Comparison of ENCODE assay signal across 12 mouse cellular contexts in the genomic region with DNA sequence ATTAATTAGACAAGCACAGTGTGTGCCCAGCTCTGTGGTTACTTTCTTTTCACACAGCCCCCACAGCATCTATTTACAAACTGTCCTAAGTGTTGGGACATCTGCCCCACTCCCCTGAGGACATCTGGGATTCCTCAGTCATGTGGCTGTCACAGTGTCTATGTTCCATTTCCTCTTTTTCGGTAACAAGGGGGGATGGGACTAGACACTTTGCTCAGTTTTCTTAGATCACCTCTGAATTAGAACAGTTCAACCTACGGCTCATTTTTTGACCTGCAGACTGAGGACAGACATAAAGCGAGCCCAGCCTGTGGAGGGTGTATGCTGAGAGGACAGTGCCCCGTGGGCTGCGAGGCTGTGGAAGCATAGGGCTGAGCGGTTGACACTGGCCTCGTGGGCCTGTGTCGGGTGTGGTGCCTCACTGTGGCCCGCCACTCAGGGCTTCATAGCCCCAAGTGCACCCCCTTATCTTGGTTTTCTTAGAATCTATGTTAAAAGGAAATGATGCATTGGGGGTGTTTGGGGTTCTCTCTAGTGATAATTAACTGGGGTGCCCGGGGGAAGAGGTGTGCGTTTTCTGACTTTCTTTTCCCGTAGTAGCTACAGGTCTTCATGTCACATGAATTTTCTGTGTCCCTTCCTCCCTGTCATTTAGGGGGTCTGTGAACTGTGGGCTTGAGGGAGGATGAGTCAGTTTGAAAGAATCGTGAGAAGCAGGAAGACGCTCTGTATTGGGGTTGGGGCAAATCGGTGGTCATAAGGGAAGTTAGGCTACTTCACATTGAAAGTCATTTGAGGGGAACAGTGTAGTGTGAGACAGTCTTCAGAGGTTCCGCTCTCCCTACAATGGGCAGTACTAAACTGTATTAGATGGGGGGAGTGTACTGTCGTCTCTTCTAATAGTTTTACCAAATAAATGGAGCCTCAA. TPM values are rescaled to one million over a fixed set of nuclear protein-coding genes. Genes with fewer than 3 reads are reported as not detected.
A peak's percentile ranks its signal among the peaks of the same experiment; 100 is the strongest.
DNase-seq lines count a peak whose midpoint lies in the region; ATAC-seq and TF ChIP-seq lines count a peak whose summit lies in the region.
"Had no signal": no experiment of that assay in that cellular context is flagged by ENCODE, and none has a peak within 500 bp of the region (broad histone marks: within the 10 kb centered on the region; RNA-seq: fewer than 3 reads in every experiment).

No protein-coding gene starts in this region.

- TF ChIP-seq RAD21 in MEL (IDR thresholded peaks at IDR 0.05; ENCODE audit: low read depth, low read length) = no peak

- WGBS in forebrain, embryonic 15.5 days = 92% methylated on average over 17 of the region's 17 CpGs

- H3K4me2 ChIP-seq in forebrain, embryonic 15.5 days (replicated peaks) = no peak overlapping the region
- H3K4me2 ChIP-seq: midbrain, embryonic 11.5 days had no signal

- H3K9ac ChIP-seq in MEL (ENCODE audit: control insufficient read depth, low read depth, low read length, poor library complexity, severe bottlenecking) = peak overlapping the region; percentile 81
- no peak overlapping the region for H3K9ac ChIP-seq in forebrain, embryonic 15.5 days (replicated peaks)

- DNase-seq in layer of hippocampus, adult 2 months (ENCODE audit: low spot score in 2 of 2) = no peak
- no peak for DNase-seq in layer of hippocampus, postnatal 36 days
- DNase-seq in MEL (ENCODE audit: low read depth, low spot score) = peak; percentile 87
- DNase-seq in c-Kit-positive CD71-positive TER-119-negative erythroid progenitor cells, embryonic 14.5 days (ENCODE audit: low read depth) = peak; percentile 57
- DNase-seq in ovary, postnatal 36 days (ENCODE audit: low spot score) = no peak
- no peak for DNase-seq in ovary, postnatal 14 days (ENCODE audit: low spot score)
- DNase-seq: cerebellum, adult 2 months; right cerebral cortex, adult 18-20 months had no signal

- ATAC-seq in megakaryocyte, adult 5-6 weeks (ENCODE audit: poor library complexity, severe bottlenecking) = peak; percentile 83
- ATAC-seq in forebrain, embryonic 15.5 days (replicated peaks) = no peak

- H3K27me3 ChIP-seq in MEL (ENCODE audit: control insufficient read depth in 1 of 2, insufficient read depth in 2 of 2, low read length in 2 of 2) = no peaks in the 10 kb centered on the region
- no peaks in the 10 kb centered on the region for H3K27me3 ChIP-seq in forebrain, embryonic 15.5 days

- H3K9me3 ChIP-seq in MEL (replicated peaks; ENCODE audit: insufficient read depth, low read length) = no peaks in the 10 kb centered on the region
- H3K9me3 ChIP-seq in forebrain, embryonic 15.5 days = no peaks in the 10 kb centered on the region

- peak; percentile 59 to 62 for TF ChIP-seq POLR2A in MEL (IDR thresholded peaks at IDR 0.05; ENCODE audit: control insufficient read depth in 1 of 2, insufficient read depth in 1 of 2, low read depth in 1 of 2, low read length in 2 of 2, poor library complexity in 1 of 2)

- no peak overlapping the region for H3K4me3 ChIP-seq in layer of hippocampus, adult 2 months
- H3K4me3 ChIP-seq in MEL (ENCODE audit: control insufficient read depth in 1 of 2, insufficient read depth in 1 of 2, low read depth in 2 of 2, low read length in 2 of 2) = peak overlapping the region; percentile 21 to 39
- H3K4me3 ChIP-seq in forebrain, embryonic 15.5 days = no peak overlapping the region
- H3K4me3 ChIP-seq: hindbrain, embryonic 10.5 days had no signal

- peaks cover 5 to 24% of the 10 kb centered on the region in 2 experiments; a peak in 2 of 4 replicates for H3K4me1 ChIP-seq in MEL (ENCODE audit: control insufficient read depth in 1 of 2, insufficient read depth in 2 of 2, low read length in 2 of 2)
- H3K4me1 ChIP-seq in forebrain, embryonic 15.5 days = no peaks in the 10 kb centered on the region

- peak; percentile 57 to 78 for TF ChIP-seq EP300 in MEL (IDR thresholded peaks at IDR 0.05; ENCODE audit: low read depth in 1 of 2, low read length in 2 of 2)

- H3K79me2 ChIP-seq in MEL (ENCODE audit: control insufficient read depth, insufficient read depth, low read length, poor library complexity) = no peaks in the 10 kb centered on the region; the same call in 1 of the 2 replicates

- H3K27ac ChIP-seq in layer of hippocampus, adult 2 months = peak overlapping the region; percentile 43; the same call in 1 of the 2 replicates
- peak overlapping the region; percentile 99 for H3K27ac ChIP-seq in MEL (ENCODE audit: control insufficient read depth, low read depth, low read length)
- no peak overlapping the region for H3K27ac ChIP-seq in forebrain, embryonic 15.5 days (replicated peaks)
- H3K27ac ChIP-seq: hindbrain, embryonic 10.5 days had no signal

- H3K36me3 ChIP-seq in MEL (ENCODE audit: control insufficient read depth in 1 of 2, insufficient read depth in 2 of 2, low read length in 2 of 2) = peaks cover 6 to 18% of the 10 kb centered on the region in 2 experiments
- peaks cover 73% of the 10 kb centered on the region for H3K36me3 ChIP-seq in forebrain, embryonic 15.5 days

- TF ChIP-seq CTCF in layer of hippocampus, adult 2 months (conservative IDR thresholded peaks at IDR 0.05) = no peak
- no peak for TF ChIP-seq CTCF in MEL (IDR thresholded peaks at IDR 0.05 in 2 of 3, conservative IDR thresholded peaks at IDR 0.05 in 1 of 3; ENCODE audit: control insufficient read depth in 1 of 3, insufficient read depth in 1 of 3, low read depth in 2 of 3, low read length in 3 of 3, poor library complexity in 1 of 3, severe bottlenecking in 1 of 3)

TF ChIP-seq in MEL, 35 proteins besides CTCF, POLR2A, EP300 and RAD21 (continues in another document):
- TF ChIP-seq SIN3A (IDR thresholded peaks at IDR 0.05; ENCODE audit: low read length) (peak; percentile 90), BHLHE40 (IDR thresholded peaks at IDR 0.05; ENCODE audit: borderline replicate concordance, low read depth, low read length) (peak; percentile 41; the same call in 1 of the 2 replicates), ELF1 (IDR thresholded peaks at IDR 0.05; ENCODE audit: low read depth, low read length) (no peak), ZMIZ1 (IDR thresholded peaks at IDR 0.05; ENCODE audit: low read depth, low read length) (peak; percentile 72; the same call in 1 of the 2 replicates), ZC3H11A (IDR thresholded peaks at IDR 0.05; ENCODE audit: low read depth, low read length) (no peak), CHD1 (IDR thresholded peaks at IDR 0.05; ENCODE audit: low read depth, low read length) (no peak), UBTF (IDR thresholded peaks at IDR 0.05; ENCODE audit: borderline replicate concordance, insufficient read depth, low read depth, low read length) (0 out of 2 replicates have a peak, but pooled peaks have one; percentile 27), ETS1 (IDR thresholded peaks at IDR 0.05; ENCODE audit: low read depth, low read length) (peak; percentile 67), MXI1 (IDR thresholded peaks at IDR 0.05; ENCODE audit: low read depth, low read length) (peak; percentile 82), USF1 (IDR thresholded peaks at IDR 0.05; ENCODE audit: low read depth, low read length) (peak; percentile 78), MAX (IDR thresholded peaks at IDR 0.05; ENCODE audit: low read length) (peak; percentile 83; the same call in 1 of the 2 replicates), MEF2A (IDR thresholded peaks at IDR 0.05; ENCODE audit: extremely low read depth, insufficient replicate concordance, low read depth, low read length, poor library complexity, severe bottlenecking) (no peak), KAT2A (conservative IDR thresholded peaks at IDR 0.05; ENCODE audit: low read depth, low read length) (no peak), NELFE (IDR thresholded peaks at IDR 0.05; ENCODE audit: low read depth, low read length) (0 out of 2 replicates have a peak, but pooled peaks have one; percentile 36), POLR2AphosphoS5 (IDR thresholded peaks at IDR 0.05; ENCODE audit: borderline replicate concordance, low read depth, low read length) (no peak), TCF12 (IDR thresholded peaks at IDR 0.05; ENCODE audit: low read depth, low read length) (peak; percentile 38; the same call in 1 of the 2 replicates), MAFK (IDR thresholded peaks at IDR 0.05; ENCODE audit: borderline replicate concordance, low read depth, low read length) (no peak), POLR2AphosphoS2 (IDR thresholded peaks at IDR 0.05; ENCODE audit: low read length) (peak; percentile 52; the same call in 1 of the 2 replicates), RCOR1 (IDR thresholded peaks at IDR 0.05; ENCODE audit: low read depth, low read length) (peak; percentile 67; the same call in 1 of the 2 replicates), GATA1 (IDR thresholded peaks at IDR 0.05; ENCODE audit: low read depth, low read length) (peak; percentile 70), USF2 (IDR thresholded peaks at IDR 0.05; ENCODE audit: borderline replicate concordance in 1 of 2, insufficient read depth in 1 of 2, low read depth in 1 of 2, low read length in 2 of 2) (no peak), HCFC1 (IDR thresholded peaks at IDR 0.05; ENCODE audit: low read depth, low read length) (no peak), MYC (IDR thresholded peaks at IDR 0.05; ENCODE audit: low read depth, low read length) (peak; percentile 86), CHD2 (IDR thresholded peaks at IDR 0.05; ENCODE audit: low read length) (peak; percentile 64; the same call in 1 of the 2 replicates), E2F4 (IDR thresholded peaks at IDR 0.05; ENCODE audit: borderline replicate concordance, low read depth, low read length) (no peak)

RNA-seq across cellular contexts. Expression of a gene that starts 10.1 kb away (rescaled TPM):
- 10 to 100 TPM; 78.8 to 83.5 TPM for total RNA-seq in layer of hippocampus, adult 2 months (2021)
- 10 to 100 TPM; 77.8 to 80.3 TPM for total RNA-seq in layer of hippocampus, postnatal 36 days (2021)
- total RNA-seq in MEL (2012; rRNA removed) = 24.4 and 33.6 TPM in 2 replicates
- 10 to 100 TPM in 1 of 2 experiments, not detected in 1; 33.1 TPM for polyA plus RNA-seq in MEL (2012; ENCODE audit: insufficient read depth in 1 of 2, insufficient read length in 2 of 2, low read depth in 1 of 2, low replicate concordance in 2 of 2, missing spikeins in 1 of 2)
- 41.1 and 48.9 TPM in 2 replicates for total RNA-seq in megakaryocyte, adult 5-6 weeks (2015)
- total RNA-seq in megakaryocyte, adult 5-6 weeks (2017) = 33.8 and 40.7 TPM in 2 replicates
- 30.3 and 34.7 TPM in 2 replicates for polyA plus RNA-seq in forebrain, embryonic 15.5 days (2015; fragmentation: Nextera tagmentation; extraction: Ambion mirVana)

RNA-seq across cellular contexts. Expression of a gene that starts 23.9 kb away (rescaled TPM):
- 10 to 100 TPM; 37.0 to 37.2 TPM for total RNA-seq in layer of hippocampus, adult 2 months (2021)
- total RNA-seq in layer of hippocampus, postnatal 36 days (2021) = 10 to 100 TPM; 32.2 to 41.7 TPM
- total RNA-seq in MEL (2012; rRNA removed) = 0.29 and 0.35 TPM in 2 replicates
- 1 to 10 TPM in 1 of 2 experiments, not detected in 1; 2.1 TPM for polyA plus RNA-seq in MEL (2012; ENCODE audit: insufficient read depth in 1 of 2, insufficient read length in 2 of 2, low read depth in 1 of 2, low replicate concordance in 2 of 2, missing spikeins in 1 of 2)
- 0.23 and 0.42 TPM in 2 replicates for total RNA-seq in megakaryocyte, adult 5-6 weeks (2015)
- total RNA-seq in megakaryocyte, adult 5-6 weeks (2017) = 0.40 and 1.8 TPM in 2 replicates
- 8.5 and 9.1 TPM in 2 replicates for polyA plus RNA-seq in forebrain, embryonic 15.5 days (2015; fragmentation: Nextera tagmentation; extraction: Ambion mirVana)

Comparison
In these comparisons a context has a peak if more than half of its experiments do, and no peak if none do; other contexts are left out.
1. DNase-seq: peak in MEL (single experiment) and c-Kit-positive CD71-positive TER-119-negative erythroid progenitor cells, embryonic 14.5 days (single experiment); none in layer of hippocampus, adult 2 months (0 of 2), layer of hippocampus, postnatal 36 days (0 of 2), ovary, postnatal 36 days (single experiment) and ovary, postnatal 14 days (single experiment).
2. H3K4me3 ChIP-seq: peak in MEL (2 of 2); none in layer of hippocampus, adult 2 months (single experiment) and forebrain, embryonic 15.5 days (single experiment).
3. RNA of a gene that starts 23.9 kb away (total RNA-seq): 32.2 to 41.7 TPM in layer of hippocampus, postnatal 36 days and 37.0 to 37.2 TPM in layer of hippocampus, adult 2 months; 0.23 to 1.8 TPM in megakaryocyte, adult 5-6 weeks and 0.29 to 0.35 TPM in MEL; every median in the first group is over 10 times any median in the second.